Mouse (Mus musculus) spleen, adult 18-20 months (tissue): ENCODE measurements at regions not wholly inside any gene's neighbourhood (a gene's known extent, or its start where the extent isn't known, plus 50 kb on each side); places are given as distances from the start of the nearest gene placed in this dataset.
"Not testable (repeated sequence)": the region's sequence is repeated elsewhere in the genome, so short reads cannot be mapped to it uniquely, and the experiment has no call there.

Source experiments
- DNase-seq, 2 experiments: peaks; one replicate each; pipeline ENCODE4 v3.0.0; 2022; ENCODE audit warnings: mixed read lengths in 2 of 2

- not testable (repeated sequence) for DNase-seq
These were observed 158.1 kb downstream of the Adam6a start for GRCm38 (mm10) chr12:113701841-113702240.

- peak in 1 of 2 experiments; percentile 35 for DNase-seq
These were observed 172.7 kb downstream of the Adam6a start for GRCm38 (mm10) chr12:113716406-113716805.

GRCm38 (mm10) chr12:113735847-113736246 lies 192.1 kb downstream of the Adam6a start:
- DNase-seq, result peak in 1 of 2 experiments; percentile 10

GRCm38 (mm10) chr12:113746277-113746676 lies 202.6 kb downstream of the Adam6a start:
- no peak for DNase-seq

- no peak for DNase-seq
These were observed 204.3 kb downstream of the Adam6a start for GRCm38 (mm10) chr12:113747987-113748386.

- no peak for DNase-seq
These were observed 225.9 kb downstream of the Adam6a start for GRCm38 (mm10) chr12:113769587-113769986.

- not testable (repeated sequence) for DNase-seq
These were observed 252.2 kb downstream of the Adam6a start for GRCm38 (mm10) chr12:113795876-113796275.

GRCm38 (mm10) chr12:113826377-113826776 lies 282.7 kb downstream of the Adam6a start:
- DNase-seq, result peak in 1 of 2 experiments; percentile 3

GRCm38 (mm10) chr12:113858893-113859292 lies 315.2 kb downstream of the Adam6a start:
- DNase-seq, result peak in 1 of 2 experiments; percentile 44

GRCm38 (mm10) chr12:113878826-113879225 lies 335.1 kb downstream of the Adam6a start:
- DNase-seq, result peak in 1 of 2 experiments; percentile 15

- no peak for DNase-seq
These were observed 352.4 kb downstream of the Adam6a start for GRCm38 (mm10) chr12:113896152-113896551.

GRCm38 (mm10) chr12:113906459-113906858 lies 362.8 kb downstream of the Adam6a start:
- DNase-seq, result no peak

GRCm38 (mm10) chr12:113907751-113908150 lies 364.0 kb downstream of the Adam6a start:
- DNase-seq, result no peak

GRCm38 (mm10) chr12:113911770-113912169 lies 368.1 kb downstream of the Adam6a start:
- peak in 1 of 2 experiments; percentile 9 for DNase-seq

- DNase-seq, result no peak
These were observed 397.0 kb downstream of the Adam6a start for GRCm38 (mm10) chr12:113940721-113941120.

- DNase-seq, result not testable (repeated sequence)
These were observed 400.1 kb downstream of the Adam6a start for GRCm38 (mm10) chr12:113943661-113944327.

GRCm38 (mm10) chr12:113945786-113946185 lies 402.1 kb downstream of the Adam6a start:
- DNase-seq, result not testable (repeated sequence)

GRCm38 (mm10) chr12:113948017-113948416 lies 404.3 kb downstream of the Adam6a start:
- DNase-seq, result peak in 1 of 2 experiments; percentile 9

GRCm38 (mm10) chr12:113974271-113974670 lies 430.6 kb downstream of the Adam6a start:
- no peak for DNase-seq

- peak; percentile 57 to 84 for DNase-seq
These were observed 437.9 kb downstream of the Adam6a start for GRCm38 (mm10) chr12:113981613-113982012.

GRCm38 (mm10) chr12:113987233-113987990 lies 443.7 kb downstream of the Adam6a start:
- DNase-seq, result no peak

- no peak for DNase-seq
These were observed 448.7 kb downstream of the Adam6a start for GRCm38 (mm10) chr12:113992425-113992824.

- DNase-seq, result peak in 1 of 2 experiments; percentile 18
These were observed 450.6 kb downstream of the Adam6a start for GRCm38 (mm10) chr12:113994284-113994683.

GRCm38 (mm10) chr12:114008491-114008890 lies 464.8 kb downstream of the Adam6a start:
- DNase-seq, result not testable (repeated sequence)
